In the genomic region with DNA sequence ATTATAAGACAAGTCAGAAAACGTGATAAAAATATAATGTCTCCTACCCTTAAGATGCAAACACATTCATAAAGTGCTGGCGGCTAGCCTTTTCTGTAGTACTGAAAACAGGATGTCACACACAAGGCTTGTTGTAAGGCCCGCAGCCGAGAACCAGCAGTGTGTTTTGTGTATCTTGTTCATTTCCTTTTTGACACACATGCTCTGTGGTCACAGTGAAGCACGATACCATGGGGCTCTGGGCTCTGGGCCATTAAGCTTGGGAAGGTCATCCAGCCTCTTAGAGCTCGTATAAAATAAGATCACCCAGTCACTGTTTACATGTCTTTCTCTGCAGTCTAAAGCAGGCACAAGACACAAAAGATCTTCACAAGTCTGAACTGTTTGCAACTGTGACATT, we compare ENCODE assay signal across 14 mouse cellular contexts.
A peak's percentile ranks its signal among the peaks of the same experiment; 100 is the strongest.
DNase-seq lines count a peak whose midpoint lies in the region; ATAC-seq lines count a peak whose summit lies in the region.
"Had no signal": no experiment of that assay in that cellular context is flagged by ENCODE, and none has a peak within 500 bp of the region (broad histone marks: within the 10 kb centered on the region; RNA-seq: fewer than 3 reads in every experiment).

No protein-coding gene starts in this region.

- no peak for ATAC-seq in forebrain, embryonic 15.5 days (replicated peaks)
- ATAC-seq in forebrain, embryonic 12.5 days (ENCODE audit: low FRiP score): no peak
- ATAC-seq in midbrain, embryonic 12.5 days (ENCODE audit: low FRiP score, low read depth): no peak
- ATAC-seq in monocyte, adult 5-6 weeks (replicated peaks; ENCODE audit: insufficient number of reproducible peaks, low FRiP score, low TSS enrichment, poor library complexity, severe bottlenecking): no peak

- H3K4me3 ChIP-seq in forebrain, embryonic 15.5 days: no peak overlapping the region
- no peak overlapping the region for H3K4me3 ChIP-seq in forebrain, embryonic 12.5 days (replicated peaks)
- no peak overlapping the region for H3K4me3 ChIP-seq in midbrain, embryonic 12.5 days
- H3K4me3 ChIP-seq: embryonic facial prominence, embryonic 13.5 days; myocyte had no signal

- H3K9ac ChIP-seq in forebrain, embryonic 15.5 days (replicated peaks): no peak overlapping the region
- no peak overlapping the region for H3K9ac ChIP-seq in forebrain, embryonic 12.5 days
- H3K9ac ChIP-seq in midbrain, embryonic 12.5 days (replicated peaks): no peak overlapping the region
- H3K9ac ChIP-seq: embryonic facial prominence, embryonic 13.5 days had no signal

- H3K27me3 ChIP-seq in forebrain, embryonic 15.5 days: no peaks in the 10 kb centered on the region
- no peaks in the 10 kb centered on the region for H3K27me3 ChIP-seq in forebrain, embryonic 12.5 days
- no peaks in the 10 kb centered on the region for H3K27me3 ChIP-seq in midbrain, embryonic 12.5 days
- H3K27me3 ChIP-seq: embryonic facial prominence, embryonic 13.5 days had no signal

- 0 out of 2 replicates have a peak overlapping the region, but pooled peaks have one; percentile 40 for H3K27ac ChIP-seq in forebrain, embryonic 15.5 days (replicated peaks)
- H3K27ac ChIP-seq in forebrain, embryonic 12.5 days: no peak overlapping the region
- peak overlapping the region; percentile 72 for H3K27ac ChIP-seq in midbrain, embryonic 12.5 days (replicated peaks)
- H3K27ac ChIP-seq: embryonic facial prominence, embryonic 13.5 days had no signal

- H3K4me2 ChIP-seq in forebrain, embryonic 15.5 days (replicated peaks): no peak overlapping the region
- no peak overlapping the region for H3K4me2 ChIP-seq in forebrain, embryonic 12.5 days
- H3K4me2 ChIP-seq in midbrain, embryonic 12.5 days (replicated peaks): no peak overlapping the region
- H3K4me2 ChIP-seq: embryonic facial prominence, embryonic 13.5 days had no signal

- peak; percentile 42 for DNase-seq in kidney, postnatal 10 days
- no peak for DNase-seq in kidney, postnatal 36 days
- DNase-seq in gastrocnemius, postnatal 14 days: peak; percentile 36
- no peak for DNase-seq in embryo, embryonic 10 days (ENCODE audit: low spot score)
- DNase-seq: cerebellum, adult 9-10 months; lung, adult 18-20 months; thymus, postnatal 14 days had no signal

- intact Hi-C loops in gastrocnemius, postnatal 14 days (cut with DNase I; ENCODE audit: low total_unique reads): no loop called here

- peaks cover 2% of the 10 kb centered on the region; the same call in 1 of the 2 replicates for H3K36me3 ChIP-seq in forebrain, embryonic 15.5 days
- no peaks in the 10 kb centered on the region for H3K36me3 ChIP-seq in forebrain, embryonic 12.5 days (replicated peaks)
- no peaks in the 10 kb centered on the region for H3K36me3 ChIP-seq in midbrain, embryonic 12.5 days
- H3K36me3 ChIP-seq: embryonic facial prominence, embryonic 13.5 days; G1E had no signal

- H3K9me3 ChIP-seq in forebrain, embryonic 15.5 days: no peaks in the 10 kb centered on the region
- no peaks in the 10 kb centered on the region for H3K9me3 ChIP-seq in forebrain, embryonic 12.5 days
- H3K9me3 ChIP-seq in midbrain, embryonic 12.5 days: no peaks in the 10 kb centered on the region
- H3K9me3 ChIP-seq: embryonic facial prominence, embryonic 13.5 days had no signal

- peaks cover 26% of the 10 kb centered on the region for H3K4me1 ChIP-seq in forebrain, embryonic 15.5 days
- H3K4me1 ChIP-seq in forebrain, embryonic 12.5 days: peaks cover 21% of the 10 kb centered on the region
- H3K4me1 ChIP-seq in midbrain, embryonic 12.5 days: peaks cover 25% of the 10 kb centered on the region
- H3K4me1 ChIP-seq: embryonic facial prominence, embryonic 13.5 days had no signal

- WGBS in forebrain, embryonic 15.5 days: 56% methylated on average over 6 of the region's 6 CpGs
- WGBS in forebrain, embryonic 12.5 days: 70% methylated on average over 6 of the region's 6 CpGs
- 82% methylated on average over 6 of the region's 6 CpGs for WGBS in midbrain, embryonic 12.5 days

Comparison
In these comparisons a context has a peak if more than half of its experiments do, and no peak if none do; other contexts are left out.
1. DNase-seq: peak in kidney, postnatal 10 days (single experiment) and gastrocnemius, postnatal 14 days (single experiment); none in kidney, postnatal 36 days (0 of 2) and embryo, embryonic 10 days (single experiment).